Mouse (Mus musculus) ovary, postnatal 14 days (tissue): ENCODE measurements around the gene Rint1.
A peak's percentile ranks its signal among the peaks of the same experiment; 100 is the strongest.
"Not testable (repeated sequence)": the region's sequence is repeated elsewhere in the genome, so short reads cannot be mapped to it uniquely, and the experiment has no call there.

Experiments
- DNase-seq: peaks from one replicate; pipeline ENCODE4 v3.0.0; 2022; ENCODE audit warnings: low spot score

The Rint1 gene

GRCm38 (mm10) chr5:23826321-23827004 is 39.0 kb downstream of the Rint1 start:
- DNase-seq: peak; percentile 42

GRCm38 (mm10) chr5:23830897-23831752 is 43.6 kb downstream of the Rint1 start:
- no peak for DNase-seq

DNA sequence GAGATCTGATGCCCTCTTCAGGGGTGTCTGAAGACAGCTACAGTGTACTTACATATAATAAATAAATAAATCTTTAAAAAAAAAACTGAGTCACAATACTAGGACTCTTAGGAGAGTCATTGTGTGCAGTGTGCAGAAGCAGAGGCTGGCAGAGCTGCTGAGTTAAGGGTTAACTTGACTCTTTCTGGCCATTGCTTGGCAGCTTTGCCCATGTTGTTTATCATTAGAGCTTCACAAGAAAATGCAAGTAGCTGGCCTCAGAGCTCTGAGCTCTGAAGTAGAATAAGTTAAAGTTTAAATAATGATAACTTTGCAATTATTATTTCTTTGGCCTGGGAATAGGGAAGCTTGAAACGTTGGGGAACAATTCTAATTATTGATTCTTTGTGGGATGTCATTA is 48.2 kb downstream of the Rint1 start:
- DNase-seq: not testable (repeated sequence)

- no peak for DNase-seq
Measured at GRCm38 (mm10) chr5:23838158-23838557, 50.6 kb downstream of the Rint1 start.

GRCm38 (mm10) chr5:23843674-23844530 is 56.4 kb downstream of the Rint1 start, which contains the start of gene Tomm7:
Gene Tomm7, minus strand, starts transcription at chr5:23844161.
- peak; percentile 94 for DNase-seq

DNA sequence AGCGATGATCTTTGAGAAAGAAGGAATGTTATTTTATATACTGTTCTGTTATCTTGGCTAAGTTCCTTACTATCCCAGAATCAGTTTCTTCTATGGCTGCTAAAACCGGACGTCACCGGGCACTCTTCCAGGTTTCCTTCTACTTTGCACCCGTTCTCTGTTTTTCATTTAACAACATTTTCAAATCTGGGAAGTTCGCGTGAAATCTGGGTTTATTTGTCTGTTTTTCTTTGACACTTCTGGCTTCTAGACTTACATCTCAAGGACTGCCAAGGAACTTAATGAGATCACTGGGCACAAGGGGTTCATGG is 57.0 kb downstream of the Rint1 start:
- DNase-seq: peak; percentile 44

- no peak for DNase-seq
Measured at GRCm38 (mm10) chr5:23845141-23845540, 57.6 kb downstream of the Rint1 start.

GRCm38 (mm10) chr5:23850345-23851159 is 63.0 kb downstream of the Rint1 start:
- peak; percentile 92 for DNase-seq

GRCm38 (mm10) chr5:23851160-23851555 is 63.6 kb downstream of the Rint1 start:
- DNase-seq: not testable (repeated sequence)

DNA sequence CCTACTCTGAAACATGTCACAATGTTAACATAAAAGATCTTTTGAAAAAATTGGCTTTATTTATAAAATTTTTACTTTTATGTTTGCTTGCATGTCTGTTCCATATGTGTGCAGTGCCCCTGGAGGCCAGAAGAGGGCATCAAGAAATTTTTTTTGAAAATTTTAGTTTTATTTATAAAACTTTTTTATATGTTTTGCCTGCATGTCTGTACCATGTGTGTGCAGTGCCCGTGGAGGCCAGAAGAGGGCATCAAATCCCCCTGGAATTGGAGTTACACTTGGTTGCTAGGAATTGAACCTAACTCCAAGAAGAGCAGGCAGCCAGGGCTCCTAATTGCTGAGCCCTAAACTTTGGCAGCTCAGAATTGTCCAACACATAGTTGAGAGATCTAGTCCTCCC is 65.4 kb downstream of the Rint1 start:
- not testable (repeated sequence) for DNase-seq

- DNase-seq: no peak
Measured at GRCm38 (mm10) chr5:23855484-23855883, 68.0 kb downstream of the Rint1 start.

DNA sequence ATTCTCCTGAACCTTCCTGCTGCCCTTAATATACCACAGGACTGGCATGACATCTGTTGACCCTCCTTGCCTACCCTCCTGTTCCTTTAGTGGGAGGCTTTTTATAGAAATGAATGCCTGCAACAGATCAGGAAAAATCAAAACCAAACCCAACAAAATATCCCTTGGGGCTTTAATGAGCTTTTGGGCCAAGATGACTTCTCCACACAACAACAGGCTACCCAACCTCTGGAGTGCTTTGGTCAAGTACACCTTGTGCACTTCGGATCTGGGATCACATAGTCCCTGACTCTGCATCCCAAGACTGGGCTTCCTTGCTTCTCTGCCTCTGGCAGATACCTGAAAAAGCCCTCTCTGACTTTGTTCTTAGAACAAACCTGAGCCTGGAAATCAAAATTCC is 68.7 kb downstream of the Rint1 start:
- no peak for DNase-seq

DNA sequence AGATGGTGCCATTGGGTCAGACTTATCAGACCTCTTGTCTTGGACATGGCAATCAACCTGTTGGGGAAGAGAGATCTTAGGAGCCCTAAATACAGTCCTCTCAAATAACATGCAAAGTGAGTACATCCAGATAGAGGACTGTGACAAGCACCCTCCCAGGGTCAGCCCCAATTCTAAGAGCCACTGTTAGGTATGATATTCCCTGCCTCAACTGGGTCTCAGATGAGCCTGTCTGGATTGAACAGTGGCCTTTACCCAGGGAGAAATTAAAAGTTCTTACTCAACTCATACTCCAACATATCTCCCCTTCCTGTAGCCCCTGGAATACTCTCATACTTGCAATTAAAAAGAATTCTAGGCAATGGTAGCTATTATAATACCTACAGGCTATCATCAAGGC is 69.7 kb downstream of the Rint1 start:
- no peak for DNase-seq

DNA sequence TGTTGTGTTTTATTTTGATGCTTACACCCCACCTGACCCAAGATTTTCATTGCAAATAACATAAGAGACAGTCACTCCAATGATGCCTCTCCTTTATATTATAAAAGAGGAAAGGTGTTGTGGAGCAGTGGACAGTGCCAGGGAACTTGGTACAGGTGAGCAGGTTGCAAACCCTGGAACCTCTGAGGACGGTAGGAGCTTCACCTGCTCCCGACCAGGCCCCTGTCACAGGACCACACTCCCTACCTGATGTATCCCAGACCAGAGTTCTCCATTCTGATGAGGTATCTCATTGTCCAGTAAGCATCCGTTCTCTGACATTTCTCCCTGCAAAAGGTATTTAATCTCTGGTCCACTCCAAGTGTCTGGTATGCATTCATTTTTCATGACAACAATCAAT is 70.5 kb downstream of the Rint1 start:
- no peak for DNase-seq

GRCm38 (mm10) chr5:23858643-23859042 is 71.1 kb downstream of the Rint1 start:
- no peak for DNase-seq

GRCm38 (mm10) chr5:23859087-23859718 is 71.7 kb downstream of the Rint1 start:
- no peak for DNase-seq

DNA sequence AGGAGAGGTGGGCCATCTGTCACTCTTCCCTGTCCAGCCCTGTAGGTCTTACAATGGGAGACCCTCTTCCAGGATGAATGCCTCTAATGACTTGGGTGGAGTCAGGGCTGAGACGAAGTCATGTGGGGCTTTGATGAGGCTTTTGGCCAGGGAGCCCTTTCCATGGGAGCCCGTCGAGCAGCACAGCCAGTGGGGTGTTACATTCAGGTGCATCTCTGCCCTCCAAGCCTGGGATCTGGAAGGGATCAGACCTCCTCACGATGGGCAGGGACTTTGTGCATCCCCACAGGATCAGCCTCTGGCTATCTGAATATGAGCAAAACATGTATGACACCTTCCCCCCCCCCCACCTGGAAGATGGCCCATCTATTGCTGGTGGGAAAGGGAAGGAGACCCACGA is 72.4 kb downstream of the Rint1 start:
- DNase-seq: no peak

GRCm38 (mm10) chr5:23861721-23862120 is 74.2 kb downstream of the Rint1 start:
- no peak for DNase-seq

- peak; percentile 55 for DNase-seq
Measured at GRCm38 (mm10) chr5:23862291-23862690, 74.8 kb downstream of the Rint1 start.

GRCm38 (mm10) chr5:23863166-23864053 is 75.9 kb downstream of the Rint1 start:
- no peak for DNase-seq
